ENCODE assay signal across 8 mouse cellular contexts in genomic region chr6:55016710-55017583, GRCm38 (mm10). TPM values are rescaled to one million over a fixed set of nuclear protein-coding genes. Genes with fewer than 3 reads are reported as not detected.
DNase-seq lines count a peak whose midpoint lies in the region; ATAC-seq lines count a peak whose summit lies in the region.

No protein-coding gene starts in this region.

- 27% methylated on average over 15 of the region's 15 CpGs for whole genome bisulfite sequencing in forebrain, embryonic 15.5 days
- 20% methylated on average over 15 of the region's 15 CpGs for WGBS in liver, embryonic 16.5 days (ENCODE audit: insufficient replicate concordance)

- H3K4me2 ChIP-seq in forebrain, embryonic 15.5 days (replicated peaks) = no peak overlapping the region
- H3K4me2 ChIP-seq in liver, embryonic 16.5 days (ENCODE audit: low read depth, low read length) = 0 out of 2 replicates have a peak overlapping the region, but pooled peaks have one; percentile 25

- no peak overlapping the region; the same call in 1 of the 2 replicates for H3K27ac ChIP-seq in forebrain, embryonic 15.5 days (replicated peaks)
- H3K27ac ChIP-seq in liver, embryonic 16.5 days (ENCODE audit: low read length) = no peak overlapping the region

- intact Hi-C loops in heart, postnatal 25 days (cut with DNase I) = loop anchor here (1.0 kb wide), 2 partner anchors 100 to 150 kb away; no protein-coding TSS in a partner anchor

- no peak overlapping the region for H3K4me3 ChIP-seq in forebrain, embryonic 15.5 days
- H3K4me3 ChIP-seq in liver, embryonic 16.5 days (ENCODE audit: low read depth, low read length) = no peak overlapping the region

- H3K4me1 ChIP-seq in forebrain, embryonic 15.5 days = peaks cover 7% of the 10 kb centered on the region; the same call in 1 of the 2 replicates
- H3K4me1 ChIP-seq in liver, embryonic 16.5 days (ENCODE audit: control insufficient read depth, low read depth, low read length) = no peaks in the 10 kb centered on the region; the same call in none of the 2 replicates

- H3K27me3 ChIP-seq in forebrain, embryonic 15.5 days = peaks cover 7% of the 10 kb centered on the region; the same call in 1 of the 2 replicates
- H3K27me3 ChIP-seq in liver, embryonic 16.5 days (ENCODE audit: control insufficient read depth, insufficient read depth, low read depth, low read length) = no peaks in the 10 kb centered on the region

- H3K9me3 ChIP-seq in forebrain, embryonic 15.5 days = no peaks in the 10 kb centered on the region
- no peaks in the 10 kb centered on the region for H3K9me3 ChIP-seq in liver, embryonic 16.5 days (replicated peaks; ENCODE audit: control insufficient read depth, low read length)

- peak; percentile 79 for ATAC-seq in forebrain, embryonic 15.5 days (replicated peaks)
- ATAC-seq in liver, embryonic 16.5 days (ENCODE audit: low read depth) = no peak

- H3K36me3 ChIP-seq in forebrain, embryonic 15.5 days = no peaks in the 10 kb centered on the region
- no peaks in the 10 kb centered on the region for H3K36me3 ChIP-seq in liver, embryonic 16.5 days (ENCODE audit: control insufficient read depth, insufficient read depth)

- H3K9ac ChIP-seq in forebrain, embryonic 15.5 days (replicated peaks) = no peak overlapping the region
- H3K9ac ChIP-seq in liver, embryonic 16.5 days (ENCODE audit: low read depth, low read length) = no peak overlapping the region

- peak; percentile 96 for DNase-seq in NIH3T3 (ENCODE audit: low read depth)
- peak; percentile 65 to 70 for DNase-seq in cerebellum, adult 18-20 months
- DNase-seq in heart, postnatal 25 days (ENCODE audit: low spot score) = peak; percentile 17
- peak; percentile 61 to 74 for DNase-seq in kidney, postnatal 4 days
- peak; percentile 71 for DNase-seq in neural tube, embryonic 10.5 days (ENCODE audit: extremely low spot score, low spot score)
- DNase-seq in thymus, postnatal 14 days = peak; percentile 61

RNA-seq across cellular contexts. Expression of gene Gars, which starts 20.9 kb away (rescaled TPM):
- polyA plus RNA-seq in forebrain, embryonic 15.5 days (2015; fragmentation: Nextera tagmentation; extraction: Ambion mirVana) = 218 and 219 TPM in 2 replicates
- total RNA-seq in heart, postnatal 25 days (2021) = 10 to 100 TPM; 57.5 to 61.3 TPM
- 90.2 and 102 TPM in 2 replicates for polyA plus RNA-seq in liver, embryonic 16.5 days (2015; fragmentation: Nextera tagmentation; extraction: Ambion mirVana)

RNA-seq across cellular contexts. Expression of gene Ggct, which starts 24.2 kb away (rescaled TPM):
- polyA plus RNA-seq in forebrain, embryonic 15.5 days (2015; fragmentation: Nextera tagmentation; extraction: Ambion mirVana) = 13.3 and 15.5 TPM in 2 replicates
- 10 to 100 TPM; 21.8 to 26.1 TPM for total RNA-seq in heart, postnatal 25 days (2021)
- 2.9 and 3.0 TPM in 2 replicates for polyA plus RNA-seq in liver, embryonic 16.5 days (2015; fragmentation: Nextera tagmentation; extraction: Ambion mirVana)

RNA-seq across cellular contexts. Expression of gene Nod1, which starts 44.5 kb away (rescaled TPM):
- 1.8 and 1.9 TPM in 2 replicates for polyA plus RNA-seq in forebrain, embryonic 15.5 days (2015; fragmentation: Nextera tagmentation; extraction: Ambion mirVana)
- 10 to 100 TPM; 17.1 to 19.6 TPM for total RNA-seq in heart, postnatal 25 days (2021)
- 2.8 and 3.0 TPM in 2 replicates for polyA plus RNA-seq in liver, embryonic 16.5 days (2015; fragmentation: Nextera tagmentation; extraction: Ambion mirVana)

Comparison
In these comparisons a context has a peak if more than half of its experiments do, and no peak if none do; other contexts are left out.
1. DNase-seq: peak in every context shown above with its lines; median percentile 96 in NIH3T3; 71 in neural tube, embryonic 10.5 days; 68 in cerebellum, adult 18-20 months; 68 in kidney, postnatal 4 days; 61 in thymus, postnatal 14 days; 17 in heart, postnatal 25 days.